Mouse (Mus musculus) embryonic fibroblast, embryonic 13.5 days (primary cell): ENCODE measurements around the gene Rfx3.

Source experiments
- CTCF ChIP-seq: IDR thresholded peaks from 2 replicates; pipeline ENCODE4 v1.5.1; 2011; ENCODE audit warnings: mild to moderate bottlenecking, control low read depth, low read length, moderate library complexity, borderline replicate concordance; ENCODE audit not compliant: insufficient read depth
- POLR2A ChIP-seq: IDR thresholded peaks from 2 replicates; pipeline ENCODE4 v1.6.1; 2011; ENCODE audit warnings: low read depth, mild to moderate bottlenecking, control low read depth, low read length, moderate library complexity

GRCm38 (mm10) chr19:27759347-27759746 is 251.6 kb downstream of the Rfx3 start:
- TF ChIP-seq CTCF, result no peak
- no peak for TF ChIP-seq POLR2A
